Mouse (Mus musculus): ENCODE results near the gene Itgb4.

Itgb4 gene

GRCm38 (mm10) chr11:115974309-115975082, at the start of gene Itgb4:
Itgb4 (plus strand) TSS chr11:115974709.
- peak; percentile 74 for DNase-seq (ENCODE audit: low read depth, low spot score)

GRCm38 (mm10) chr11:115929031-115929430, 45.5 kb upstream of the Itgb4 start:
- DNase-seq (ENCODE audit: low read depth, low spot score) = no peak

GRCm38 (mm10) chr11:115929818-115930217, 44.7 kb upstream of the Itgb4 start:
- no peak for DNase-seq (ENCODE audit: low read depth, low spot score)

GRCm38 (mm10) chr11:115931235-115931634, 43.3 kb upstream of the Itgb4 start:
- DNase-seq (ENCODE audit: low read depth, low spot score) = no peak

GRCm38 (mm10) chr11:115933108-115933746, 41.3 kb upstream of the Itgb4 start, which contains the start of the genes Sap30bp and Recql5:
Sap30bp (plus strand) TSS chr11:115933282.
Recql5 (minus strand) TSS chr11:115933477.
- DNase-seq (ENCODE audit: low read depth, low spot score) = peak; percentile 99

GRCm38 (mm10) chr11:115933747-115934110, 40.8 kb upstream of the Itgb4 start:
- no peak for DNase-seq (ENCODE audit: low read depth, low spot score)

GRCm38 (mm10) chr11:115939690-115940329, 34.7 kb upstream of the Itgb4 start:
- peak; percentile 71 for DNase-seq (ENCODE audit: low read depth, low spot score)

GRCm38 (mm10) chr11:115941980-115942379, 32.5 kb upstream of the Itgb4 start:
- DNase-seq (ENCODE audit: low read depth, low spot score) = peak; percentile 17

- DNase-seq (ENCODE audit: low read depth, low spot score) = peak; percentile 94
These were observed 29.3 kb upstream of the Itgb4 start for GRCm38 (mm10) chr11:115945247-115945646.

- DNase-seq (ENCODE audit: low read depth, low spot score) = peak; percentile 75
These were observed 28.2 kb upstream of the Itgb4 start for GRCm38 (mm10) chr11:115946221-115946828.

- no peak for DNase-seq (ENCODE audit: low read depth, low spot score)
These were observed 26.2 kb upstream of the Itgb4 start for GRCm38 (mm10) chr11:115948316-115948715.

GRCm38 (mm10) chr11:115950719-115951118, 23.8 kb upstream of the Itgb4 start:
- DNase-seq (ENCODE audit: low read depth, low spot score) = no peak

GRCm38 (mm10) chr11:115954712-115955111, 19.8 kb upstream of the Itgb4 start:
- peak; percentile 49 for DNase-seq (ENCODE audit: low read depth, low spot score)

- peak; percentile 33 for DNase-seq (ENCODE audit: low read depth, low spot score)
These were observed 19.2 kb upstream of the Itgb4 start for GRCm38 (mm10) chr11:115955195-115955858.

GRCm38 (mm10) chr11:115956453-115956852, 18.1 kb upstream of the Itgb4 start:
- peak; percentile 82 for DNase-seq (ENCODE audit: low read depth, low spot score)

- peak; percentile 51 for DNase-seq (ENCODE audit: low read depth, low spot score)
These were observed 16.5 kb upstream of the Itgb4 start for GRCm38 (mm10) chr11:115957971-115958370.

- DNase-seq (ENCODE audit: low read depth, low spot score) = peak; percentile 41
These were observed 15.5 kb upstream of the Itgb4 start for GRCm38 (mm10) chr11:115959018-115959417.

- DNase-seq (ENCODE audit: low read depth, low spot score) = peak; percentile 14
These were observed 11.7 kb upstream of the Itgb4 start for GRCm38 (mm10) chr11:115962651-115963412.

GRCm38 (mm10) chr11:115964977-115965604, 9.4 kb upstream of the Itgb4 start:
- no peak for DNase-seq (ENCODE audit: low read depth, low spot score)

GRCm38 (mm10) chr11:115968731-115969405, 5.6 kb upstream of the Itgb4 start:
- DNase-seq (ENCODE audit: low read depth, low spot score) = no peak
